Mouse (Mus musculus): ENCODE data around the gene Slc16a12.

GRCm38 (mm10) chr19:34746688-34747504 lies at the start of gene Slc16a12:
- TF ChIP-seq CTCF (IDR thresholded peaks at IDR 0.05; ENCODE audit: low read depth) (no peak), EP300 (optimal IDR thresholded peaks at IDR 0.05) (no peak)

Measured in stomach, postnatal 0 days (tissue).